Mouse (Mus musculus) heart, embryonic 15.5 days (tissue): ENCODE data around the gene Selenon. TPM values are rescaled to one million over a fixed set of nuclear protein-coding genes. Genes with fewer than 3 reads are reported as not detected.

Experiments used
- ATAC-seq: fragments of 200-750 bp; cut with Nextera tagmentation; replicated peaks from 2 replicates; pipeline ENCODE4 v1.8.0; 2017; ENCODE audit warnings: low read depth, moderate TSS enrichment; ENCODE audit not compliant: insufficient number of reproducible peaks, insufficient read depth, low FRiP score
- H3K27ac ChIP-seq: fragments of 300-500 bp; sonication (generic); 2 replicates; pipeline ENCODE4 v1.5.1; 2015; ENCODE audit warnings: mild to moderate bottlenecking, inconsistent platforms
- H3K27me3 ChIP-seq: fragments of 300-500 bp; sonication (generic); 2 replicates; pipeline ENCODE4 v1.6.1; 2015; ENCODE audit warnings: inconsistent platforms
- H3K36me3 ChIP-seq: fragments of 300-500 bp; sonication (generic); 2 replicates; pipeline ENCODE4 v1.6.1; 2015; ENCODE audit warnings: mild to moderate bottlenecking, inconsistent platforms
- H3K4me1 ChIP-seq: fragments of 300-500 bp; sonication (generic); replicated peaks from 2 replicates; pipeline ENCODE4 v1.6.1; 2015; ENCODE audit warnings: inconsistent platforms
- H3K4me2 ChIP-seq: fragments of 300-500 bp; sonication (generic); 2 replicates; pipeline ENCODE4 v1.6.1; 2015; ENCODE audit warnings: inconsistent platforms, mild to moderate bottlenecking, moderate library complexity
- H3K4me3 ChIP-seq: fragments of 300-500 bp; sonication (generic); 2 replicates; pipeline ENCODE4 v1.5.1; 2015; ENCODE audit warnings: mild to moderate bottlenecking, inconsistent platforms
- H3K9ac ChIP-seq: fragments of 300-500 bp; sonication (generic); 2 replicates; pipeline ENCODE4 v1.6.1; 2015; ENCODE audit warnings: mild to moderate bottlenecking, inconsistent platforms
- H3K9me3 ChIP-seq: fragments of 300-500 bp; sonication (generic); replicated peaks from 2 replicates; pipeline ENCODE4 v1.6.1; 2016; ENCODE audit warnings: inconsistent platforms
- WGBS: fragments of 180-500 bp; shearing (Covaris S2); methylation state at CpG from one replicate; pipeline ENCODE4 v1.1.7; 2015; ENCODE audit warnings: mixed read lengths; 5-methylcytosine and 5-hydroxymethylcytosine counted together
- polyA plus RNA-seq: library from polyadenylated mRNA; unstranded; fragments of >200 nt; fragmentation: Nextera tagmentation; extraction: Ambion mirVana; gene quantifications from 2 replicates; pipeline ENCODE4 v1.2.1, GENCODE M21; 2015

The Selenon gene
- 30.8 and 42.0 TPM in 2 replicates for polyA plus RNA-seq

DNA sequence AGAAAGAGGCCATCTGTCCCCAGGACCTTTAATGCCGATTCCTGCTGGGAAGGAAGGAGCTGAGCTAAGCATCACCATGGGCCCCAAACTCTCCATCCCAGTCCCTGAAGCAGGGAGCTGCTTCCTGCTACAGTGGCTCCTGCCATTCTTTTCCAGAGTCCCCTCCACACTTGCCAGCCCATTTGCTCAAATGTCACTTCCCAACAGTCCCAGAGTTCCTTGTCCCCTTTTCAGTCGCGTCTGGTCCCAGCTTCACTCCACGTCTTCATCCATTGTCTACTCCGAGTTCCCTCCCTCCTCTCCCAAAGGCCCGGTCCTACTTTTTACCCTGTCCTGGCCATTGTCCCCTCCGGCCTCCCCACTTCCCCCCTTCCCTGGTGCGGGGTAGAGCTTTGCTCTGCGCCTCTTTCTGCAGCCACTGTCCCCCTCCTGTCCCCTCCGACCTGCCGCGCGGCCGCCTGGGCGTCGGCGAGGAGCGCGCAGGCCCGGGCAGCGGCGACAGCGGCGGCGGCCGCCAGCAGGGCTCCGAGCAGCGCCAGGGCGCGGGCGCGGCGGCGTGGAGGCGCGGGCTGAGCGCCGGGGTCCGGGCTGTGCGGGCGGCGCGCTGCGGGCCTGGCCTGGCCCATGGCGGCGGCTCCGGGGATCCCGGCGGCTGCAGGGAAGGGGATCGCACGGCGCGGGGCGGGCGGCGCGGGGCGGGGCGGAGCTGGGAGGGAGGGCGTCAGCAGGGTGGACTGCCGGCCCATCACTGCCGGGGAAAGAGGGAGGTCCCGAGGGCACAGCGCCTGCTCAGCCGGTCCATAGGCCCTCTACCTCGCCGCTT is at the start of gene Selenon:
Selenon (minus strand) TSS at position 673 of the 823 bp plus-strand sequence.
- Histone ChIP-seq H3K27me3 (no peaks in the 10 kb centered on the region), H3K36me3 (peaks cover 12% of the 10 kb centered on the region), H3K4me1 (peaks cover 42% of the 10 kb centered on the region), H3K9ac (peak within 1 kb of the TSS; percentile 97), H3K4me3 (peak within 1 kb of the TSS; percentile 76), H3K4me2 (peak within 1 kb of the TSS; percentile 82), H3K9me3 (0 out of 2 replicates have a peak, but pooled peaks cover 3% of the 10 kb centered on the region), H3K27ac (peak within 1 kb of the TSS; percentile 84)
- peak; percentile 90 for ATAC-seq
- WGBS: under 1% methylated on average over 28 of the region's 67 CpGs

DNA sequence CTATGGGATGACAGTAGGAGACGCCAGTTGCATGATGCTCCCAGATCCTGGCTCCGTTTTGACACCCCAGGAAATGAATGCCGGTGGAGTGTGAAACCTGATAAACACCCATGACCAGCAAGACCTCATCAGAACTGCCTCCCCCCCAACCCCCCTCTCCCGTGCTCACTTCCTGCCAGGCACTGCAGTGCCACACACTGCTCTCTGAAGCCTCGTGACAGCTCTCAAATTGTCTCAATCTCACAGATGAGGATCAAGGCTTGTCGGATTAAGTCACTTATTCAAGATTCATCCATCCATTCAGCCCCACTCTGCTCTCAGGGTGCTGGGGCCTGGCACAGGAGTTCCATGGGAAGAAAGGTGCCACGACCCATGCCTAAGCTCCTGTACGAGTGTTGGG is 49.4 kb upstream of the Selenon start:
- 0 out of 2 replicates have a peak overlapping the region, but pooled peaks have one; percentile 7 for H3K9ac ChIP-seq
- WGBS: 39% methylated on average over 8 of the region's 8 CpGs

GRCm38 (mm10) chr4:134600777-134601176 is 48.8 kb upstream of the Selenon start:
- Histone ChIP-seq H3K4me2 (no peak overlapping the region), H3K27me3 (no peaks in the 10 kb centered on the region), H3K4me1 (peaks cover 58% of the 10 kb centered on the region), H3K9ac (no peak overlapping the region), H3K27ac (no peak overlapping the region), H3K9me3 (no peaks in the 10 kb centered on the region), H3K36me3 (no peaks in the 10 kb centered on the region), H3K4me3 (no peak overlapping the region)
- 69% methylated on average over 7 of the region's 7 CpGs for WGBS
- no peak for ATAC-seq

More for the DNA sequence above, 49.4 kb upstream of the Selenon start:
- Histone ChIP-seq H3K27me3 (no peaks in the 10 kb centered on the region), H3K4me3 (no peak overlapping the region), H3K4me2 (no peak overlapping the region), H3K4me1 (peaks cover 58% of the 10 kb centered on the region), H3K36me3 (no peaks in the 10 kb centered on the region), H3K9me3 (no peaks in the 10 kb centered on the region), H3K27ac (no peak overlapping the region; the same call in 1 of the 2 replicates)
- ATAC-seq: no peak

DNA sequence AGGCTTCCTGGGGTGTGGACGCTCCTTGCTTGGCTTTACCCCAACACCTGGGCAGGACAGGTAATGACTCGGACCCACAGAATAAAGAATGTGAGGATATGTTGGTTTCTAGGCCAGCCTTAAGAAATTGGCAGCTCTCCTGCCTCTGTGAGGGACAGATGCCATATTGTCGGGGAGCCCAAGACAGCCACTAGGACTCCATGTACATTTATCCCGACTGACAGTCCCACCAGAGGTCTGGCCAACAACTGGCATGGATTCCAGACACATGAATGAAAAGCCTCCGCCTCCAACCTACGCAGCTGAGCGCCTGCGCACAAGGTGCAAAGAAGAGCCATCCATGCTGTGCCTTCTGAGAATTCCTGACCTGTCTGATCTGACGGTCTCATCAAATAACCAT is 48.1 kb upstream of the Selenon start:
- no peak overlapping the region for H3K4me3 ChIP-seq
- no peaks in the 10 kb centered on the region for H3K36me3 ChIP-seq
- WGBS: 89% methylated on average over 9 of the region's 9 CpGs
- ATAC-seq: no peak
- H3K27ac ChIP-seq: no peak overlapping the region
- H3K9me3 ChIP-seq: no peaks in the 10 kb centered on the region
- peaks cover 53% of the 10 kb centered on the region for H3K4me1 ChIP-seq
- no peak overlapping the region for H3K4me2 ChIP-seq
- no peaks in the 10 kb centered on the region for H3K27me3 ChIP-seq
- no peak overlapping the region for H3K9ac ChIP-seq

DNA sequence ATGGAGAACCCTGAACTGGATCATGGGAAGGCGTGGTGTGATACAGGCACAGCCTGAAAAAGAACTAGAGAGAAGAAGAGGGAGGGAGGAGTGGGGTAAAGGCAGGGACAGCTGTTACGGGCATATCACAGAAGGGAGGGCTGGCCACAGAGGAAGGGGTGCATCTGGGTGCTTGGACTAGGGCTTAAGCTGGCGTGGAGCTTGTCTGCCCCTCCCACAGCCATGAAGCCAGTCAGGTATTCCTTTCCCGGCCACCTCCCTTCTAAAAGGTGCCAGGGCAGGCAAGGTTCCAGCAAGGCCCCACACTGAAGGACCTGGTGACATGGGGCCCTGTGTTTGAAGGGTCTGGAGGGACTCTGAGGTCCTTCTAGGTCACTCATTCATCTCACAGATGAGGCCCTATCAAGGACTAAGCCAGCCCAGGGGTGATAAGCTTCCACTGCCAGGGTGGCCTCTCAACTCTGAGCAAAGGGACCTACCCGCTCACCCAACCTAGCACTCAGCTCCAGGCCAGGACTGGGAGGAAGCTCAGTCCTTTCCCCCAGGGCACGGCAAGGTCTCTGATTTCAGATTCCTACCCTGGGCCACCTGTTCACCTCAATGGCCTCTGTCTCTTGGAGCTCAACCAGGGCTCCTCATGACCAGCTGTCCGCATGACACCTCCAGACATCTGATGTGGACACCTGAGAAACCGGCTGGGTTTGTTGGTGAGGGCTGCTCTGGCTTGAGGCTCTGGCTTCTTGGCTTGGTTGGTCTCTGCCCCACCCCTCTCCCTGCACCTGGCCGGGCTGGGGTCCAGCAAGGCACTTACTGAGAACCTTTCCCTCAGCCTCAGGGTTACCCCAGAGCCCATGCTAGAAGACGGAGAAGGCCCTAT is 45.1 kb upstream of the Selenon start:
- H3K27ac ChIP-seq: peak overlapping the region; percentile 49
- H3K9me3 ChIP-seq: no peaks in the 10 kb centered on the region
- H3K4me2 ChIP-seq: no peak overlapping the region
- no peaks in the 10 kb centered on the region for H3K36me3 ChIP-seq
- ATAC-seq: no peak; the same call in 1 of the 2 replicates
- peaks cover 39% of the 10 kb centered on the region for H3K4me1 ChIP-seq
- H3K27me3 ChIP-seq: no peaks in the 10 kb centered on the region
- H3K4me3 ChIP-seq: no peak overlapping the region
- no peak overlapping the region; the same call in 1 of the 2 replicates for H3K9ac ChIP-seq
- 53% methylated on average over 10 of the region's 10 CpGs for WGBS

- no peak overlapping the region for H3K27ac ChIP-seq
- ATAC-seq: no peak
- H3K36me3 ChIP-seq: no peaks in the 10 kb centered on the region
- H3K4me2 ChIP-seq: no peak overlapping the region
- H3K9me3 ChIP-seq: no peaks in the 10 kb centered on the region
- no peaks in the 10 kb centered on the region for H3K27me3 ChIP-seq
- peaks cover 38% of the 10 kb centered on the region for H3K4me1 ChIP-seq
- H3K9ac ChIP-seq: no peak overlapping the region
- no peak overlapping the region for H3K4me3 ChIP-seq
- 86% methylated on average over 10 of the region's 10 CpGs for WGBS
Measured at GRCm38 (mm10) chr4:134594731-134595439, 42.9 kb upstream of the Selenon start.

- 79% methylated on average over 4 of the region's 4 CpGs for WGBS
- Histone ChIP-seq H3K27ac (0 out of 2 replicates have a peak overlapping the region, but pooled peaks have one; percentile 81), H3K27me3 (no peaks in the 10 kb centered on the region), H3K9me3 (no peaks in the 10 kb centered on the region), H3K9ac (no peak overlapping the region), H3K4me2 (no peak overlapping the region), H3K4me1 (peaks cover 33% of the 10 kb centered on the region), H3K36me3 (peaks cover 5% of the 10 kb centered on the region; the same call in 1 of the 2 replicates), H3K4me3 (no peak overlapping the region)
- no peak for ATAC-seq
Measured at GRCm38 (mm10) chr4:134592442-134592841, 40.5 kb upstream of the Selenon start.

GRCm38 (mm10) chr4:134591506-134592061 is 39.6 kb upstream of the Selenon start:
- ATAC-seq: peak; percentile 77
- H3K36me3 ChIP-seq: peaks cover 5% of the 10 kb centered on the region; the same call in 1 of the 2 replicates
- 35% methylated on average over 11 of the region's 11 CpGs for WGBS
- H3K9ac ChIP-seq: no peak overlapping the region
- no peaks in the 10 kb centered on the region for H3K27me3 ChIP-seq
- peak overlapping the region; percentile 14; the same call in 1 of the 2 replicates for H3K4me2 ChIP-seq
- no peak overlapping the region for H3K4me3 ChIP-seq
- H3K9me3 ChIP-seq: no peaks in the 10 kb centered on the region
- H3K27ac ChIP-seq: peak overlapping the region; percentile 81
- H3K4me1 ChIP-seq: peaks cover 25% of the 10 kb centered on the region

DNA sequence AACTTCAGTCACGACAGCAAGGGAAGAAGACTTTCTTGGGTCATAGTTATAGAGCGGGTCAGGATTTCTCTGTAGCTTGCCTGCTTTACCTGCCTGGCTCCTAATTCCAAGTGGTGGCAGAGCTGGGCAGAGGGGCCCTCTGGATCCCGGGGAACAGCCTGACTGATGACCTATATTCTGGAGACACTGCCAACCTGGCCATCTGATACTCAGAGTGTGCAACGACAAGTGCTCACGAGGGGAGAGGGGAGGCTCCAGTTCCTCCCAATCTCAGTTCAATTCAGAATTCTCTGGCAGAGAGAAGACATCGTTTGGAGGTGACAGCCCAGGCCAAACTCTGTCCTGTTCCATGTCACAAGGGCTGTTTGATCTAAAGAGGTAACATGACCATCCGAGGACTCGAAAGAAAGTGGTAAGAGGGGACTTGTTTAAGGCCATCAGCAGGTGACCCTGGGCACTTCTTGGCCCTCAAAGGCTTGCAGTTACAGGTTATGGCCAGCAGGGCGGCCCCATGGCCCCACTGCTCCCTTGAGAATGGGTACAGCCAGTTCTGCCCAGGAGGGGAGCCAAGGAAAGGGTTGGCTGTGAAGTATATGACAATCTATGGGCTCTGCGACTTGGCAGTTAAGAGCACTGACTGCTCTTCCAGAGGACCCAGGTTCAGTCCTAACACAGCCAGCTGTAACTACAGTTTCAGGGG is 38.4 kb upstream of the Selenon start:
- H3K36me3 ChIP-seq: peaks cover 5% of the 10 kb centered on the region; the same call in 1 of the 2 replicates
- H3K4me2 ChIP-seq: no peak overlapping the region
- ATAC-seq: no peak
- H3K4me3 ChIP-seq: no peak overlapping the region
- H3K27me3 ChIP-seq: no peaks in the 10 kb centered on the region
- no peaks in the 10 kb centered on the region for H3K9me3 ChIP-seq
- H3K9ac ChIP-seq: no peak overlapping the region
- no peak overlapping the region for H3K27ac ChIP-seq
- H3K4me1 ChIP-seq: peaks cover 16% of the 10 kb centered on the region
- WGBS: 72% methylated on average over 10 of the region's 10 CpGs

DNA sequence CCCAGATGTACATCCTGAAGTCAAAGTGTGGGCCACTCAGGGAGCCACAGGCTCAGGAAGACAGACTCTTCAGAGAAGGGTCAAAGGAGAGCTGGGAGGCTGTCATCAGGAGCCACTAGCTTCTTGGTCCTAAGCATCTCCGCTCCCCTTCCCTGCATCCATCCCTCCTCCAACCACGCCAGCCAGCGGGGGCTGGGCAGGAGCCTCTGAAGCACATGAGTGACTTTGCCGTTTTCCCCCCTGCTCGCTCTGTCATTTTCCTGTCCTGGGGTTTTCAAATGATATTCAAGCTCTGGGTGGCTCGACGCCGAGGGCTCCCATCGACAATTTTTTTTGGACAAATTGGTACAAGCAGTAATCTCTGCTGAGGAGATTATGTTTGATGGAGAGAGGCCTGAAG is 37.8 kb upstream of the Selenon start:
- Histone ChIP-seq H3K36me3 (peaks cover 5% of the 10 kb centered on the region; the same call in 1 of the 2 replicates), H3K27ac (no peak overlapping the region), H3K4me3 (no peak overlapping the region), H3K4me1 (peaks cover 16% of the 10 kb centered on the region), H3K9me3 (no peaks in the 10 kb centered on the region), H3K4me2 (no peak overlapping the region), H3K9ac (no peak overlapping the region), H3K27me3 (no peaks in the 10 kb centered on the region)
- 76% methylated on average over 9 of the region's 9 CpGs for WGBS
- ATAC-seq: no peak
